Mouse (Mus musculus): ENCODE results near the gene Zfp319.
"Not testable (repeated sequence)": the region's sequence is repeated elsewhere in the genome, so short reads cannot be mapped to it uniquely, and the experiment has no call there.

Zfp319 gene

GRCm38 (mm10) chr8:95331720-95332436, at the start of gene Zfp319, which contains the start of gene Usb1:
Gene Zfp319 (minus strand): TSS chr8:95331950.
Gene Usb1 (plus strand): TSS chr8:95332284.
- peak; percentile 79 for DNase-seq (ENCODE audit: low read depth, low spot score)

GRCm38 (mm10) chr8:95380953-95381352, 49.2 kb upstream of the Zfp319 start:
- DNase-seq (ENCODE audit: low read depth, low spot score), result no peak

GRCm38 (mm10) chr8:95378928-95379327, 47.2 kb upstream of the Zfp319 start:
- DNase-seq (ENCODE audit: low read depth, low spot score), result not testable (repeated sequence)

GRCm38 (mm10) chr8:95377863-95378291, 46.1 kb upstream of the Zfp319 start:
- no peak for DNase-seq (ENCODE audit: low read depth, low spot score)

- DNase-seq (ENCODE audit: low read depth, low spot score), result no peak
These were observed 45.4 kb upstream of the Zfp319 start for GRCm38 (mm10) chr8:95377101-95377500.

GRCm38 (mm10) chr8:95376309-95376999, 44.7 kb upstream of the Zfp319 start:
- DNase-seq (ENCODE audit: low read depth, low spot score), result no peak

- no peak for DNase-seq (ENCODE audit: low read depth, low spot score)
These were observed 43.7 kb upstream of the Zfp319 start for GRCm38 (mm10) chr8:95375374-95375930.

GRCm38 (mm10) chr8:95374429-95374828, 42.7 kb upstream of the Zfp319 start:
- no peak for DNase-seq (ENCODE audit: low read depth, low spot score)

GRCm38 (mm10) chr8:95373389-95374002, 41.7 kb upstream of the Zfp319 start:
- DNase-seq (ENCODE audit: low read depth, low spot score), result no peak

GRCm38 (mm10) chr8:95369581-95370326, 38.0 kb upstream of the Zfp319 start:
- DNase-seq (ENCODE audit: low read depth, low spot score), result no peak

GRCm38 (mm10) chr8:95363849-95364248, 32.1 kb upstream of the Zfp319 start:
- no peak for DNase-seq (ENCODE audit: low read depth, low spot score)

- DNase-seq (ENCODE audit: low read depth, low spot score), result no peak
These were observed 30.5 kb upstream of the Zfp319 start for GRCm38 (mm10) chr8:95362272-95362671.

GRCm38 (mm10) chr8:95361016-95361341, 29.2 kb upstream of the Zfp319 start:
- DNase-seq (ENCODE audit: low read depth, low spot score), result no peak

GRCm38 (mm10) chr8:95360181-95361015, 28.6 kb upstream of the Zfp319 start:
- DNase-seq (ENCODE audit: low read depth, low spot score), result no peak

GRCm38 (mm10) chr8:95358550-95359411, 27.0 kb upstream of the Zfp319 start:
- no peak for DNase-seq (ENCODE audit: low read depth, low spot score)

GRCm38 (mm10) chr8:95354606-95355005, 22.9 kb upstream of the Zfp319 start:
- no peak for DNase-seq (ENCODE audit: low read depth, low spot score)

GRCm38 (mm10) chr8:95352871-95353866, 21.4 kb upstream of the Zfp319 start:
- DNase-seq (ENCODE audit: low read depth, low spot score), result no peak

GRCm38 (mm10) chr8:95352151-95352870, 20.6 kb upstream of the Zfp319 start, which contains the start of gene Mmp15:
Gene Mmp15 (plus strand): TSS chr8:95352268.
- no peak for DNase-seq (ENCODE audit: low read depth, low spot score)
